Mouse (Mus musculus): Measurements from ENCODE around the gene Psmb2. TPM values are rescaled to one million over a fixed set of nuclear protein-coding genes. Genes with fewer than 3 reads are reported as not detected.
A peak's percentile ranks its signal among the peaks of the same experiment; 100 is the strongest.

Psmb2 gene
- total and polyA plus RNA-seq, 2 experiments from 2014 or later = 196 to 436 TPM

GRCm38 (mm10) chr4:126748381-126748780, 71.0 kb downstream of the Psmb2 start:
- WGBS = 93% methylated on average over 8 of the region's 8 CpGs
- Histone ChIP-seq H3K4me1 (ENCODE audit: insufficient read depth, low read length) (peaks cover 11% of the 10 kb centered on the region; the same call in 1 of the 2 replicates), H3K4me3 (ENCODE audit: low read depth, low read length) (no peak overlapping the region), H3K9me3 (ENCODE audit: low read length) (no peaks in the 10 kb centered on the region), H3K4me2 (ENCODE audit: low read depth, low read length, poor library complexity, severe bottlenecking) (peak overlapping the region; percentile 12; the same call in 1 of the 2 replicates), H3K27me3 (ENCODE audit: insufficient read depth, low read length) (no peaks in the 10 kb centered on the region), H3K36me3 (ENCODE audit: insufficient read depth, low read length) (peaks cover 59% of the 10 kb centered on the region), H3K27ac (ENCODE audit: low read depth, low read length) (no peak overlapping the region), H3K9ac (replicated peaks; ENCODE audit: low read length, poor library complexity, severe bottlenecking) (0 out of 2 replicates have a peak overlapping the region, but pooled peaks have one; percentile 13)
- DNase-seq (ENCODE audit: low spot score) = no peak
- no peak for ATAC-seq (ENCODE audit: low FRiP score)
- TF ChIP-seq CTCF (IDR thresholded peaks at IDR 0.05) = no peak

GRCm38 (mm10) chr4:126749553-126749952, 72.1 kb downstream of the Psmb2 start:
- Histone ChIP-seq H3K27me3 (ENCODE audit: insufficient read depth, low read length) (no peaks in the 10 kb centered on the region), H3K36me3 (ENCODE audit: insufficient read depth, low read length) (peaks cover 48% of the 10 kb centered on the region), H3K4me3 (ENCODE audit: low read depth, low read length) (no peak overlapping the region), H3K4me1 (ENCODE audit: insufficient read depth, low read length) (peaks cover 11% of the 10 kb centered on the region; the same call in 1 of the 2 replicates), H3K9ac (replicated peaks; ENCODE audit: low read length, poor library complexity, severe bottlenecking) (0 out of 2 replicates have a peak overlapping the region, but pooled peaks have one; percentile 9), H3K27ac (ENCODE audit: low read depth, low read length) (no peak overlapping the region), H3K4me2 (ENCODE audit: low read depth, low read length, poor library complexity, severe bottlenecking) (peak overlapping the region; percentile 94), H3K9me3 (ENCODE audit: low read length) (no peaks in the 10 kb centered on the region)
- ATAC-seq (ENCODE audit: low FRiP score) (no peak), DNase-seq (ENCODE audit: low spot score) (no peak)
- TF ChIP-seq CTCF (IDR thresholded peaks at IDR 0.05) = no peak
- 89% methylated on average over 11 of the region's 11 CpGs for WGBS

DNA sequence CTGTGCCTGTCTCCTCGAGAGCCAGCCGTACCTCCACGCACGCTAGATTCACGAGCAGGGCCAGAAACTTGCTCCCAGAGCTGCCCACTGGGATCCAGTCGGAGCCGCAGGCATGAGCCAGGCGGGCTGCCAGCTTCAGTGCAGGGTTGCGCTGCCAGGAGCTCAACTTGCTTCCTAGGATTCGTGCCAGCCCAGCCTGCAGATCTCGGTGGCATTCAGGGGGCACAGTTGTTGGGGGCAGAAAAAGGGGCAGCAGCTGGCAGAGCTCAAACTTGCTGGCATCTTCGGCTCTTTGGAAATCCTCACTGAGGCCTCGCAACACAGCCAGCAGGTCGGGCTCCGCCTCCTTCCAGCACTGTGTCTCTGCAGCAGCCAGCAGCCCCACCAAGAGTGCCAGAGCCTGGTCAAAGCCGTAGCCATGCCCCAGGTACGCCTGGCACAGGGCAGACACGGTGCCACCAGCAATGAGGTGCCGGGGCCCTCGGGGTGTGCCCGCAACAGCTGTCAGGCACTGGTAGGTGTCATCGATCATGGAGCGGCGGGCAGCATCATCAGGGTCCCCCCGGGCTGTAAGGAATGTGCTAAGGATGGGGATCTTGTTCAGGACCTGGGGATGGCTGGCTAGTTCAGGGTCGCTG, 72.7 kb downstream of the Psmb2 start:
- H3K36me3 ChIP-seq (ENCODE audit: insufficient read depth, low read length) = peaks cover 42% of the 10 kb centered on the region
- WGBS = 70% methylated on average over 26 of the region's 26 CpGs

DNA sequence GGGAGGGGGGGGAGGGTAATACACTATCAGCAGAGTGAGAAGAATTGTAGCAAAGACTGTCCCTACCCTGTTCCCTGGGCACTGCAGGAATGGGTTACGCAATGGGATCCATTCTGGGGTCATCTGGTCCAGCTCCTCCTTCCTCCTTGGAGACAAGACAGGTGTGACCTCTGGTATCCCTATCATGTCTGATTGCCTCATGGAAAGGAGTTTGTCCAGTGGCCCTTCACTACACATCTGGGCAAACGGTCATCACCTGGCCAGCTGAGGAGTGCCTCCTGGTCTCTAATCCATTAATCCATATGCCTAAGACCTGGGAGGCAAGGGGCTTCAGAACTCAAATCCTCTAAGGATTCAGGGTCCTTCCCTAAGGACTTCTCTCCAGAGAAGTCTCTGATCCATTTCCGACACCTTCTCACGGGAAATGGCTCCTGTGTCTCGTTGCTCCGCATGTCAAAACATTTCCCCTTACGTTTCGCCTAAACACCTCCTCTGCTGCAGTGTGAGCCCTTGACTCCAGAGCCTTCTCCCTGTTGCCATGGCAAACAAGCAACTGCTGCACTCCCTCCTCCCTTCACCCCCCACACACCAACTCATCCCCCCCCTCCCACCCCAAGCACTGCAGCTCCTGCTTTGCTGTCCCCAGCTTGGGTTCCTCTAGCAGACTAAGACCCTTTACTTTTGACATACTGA, 73.6 kb downstream of the Psmb2 start:
- H3K27me3 ChIP-seq (ENCODE audit: insufficient read depth, low read length) = no peaks in the 10 kb centered on the region
- H3K9ac ChIP-seq (replicated peaks; ENCODE audit: low read length, poor library complexity, severe bottlenecking) = 0 out of 2 replicates have a peak overlapping the region, but pooled peaks have one; percentile 13
- no peak overlapping the region for H3K27ac ChIP-seq (ENCODE audit: low read depth, low read length)
- ATAC-seq (ENCODE audit: low FRiP score) = no peak
- peak overlapping the region; percentile 94 for H3K4me3 ChIP-seq (ENCODE audit: low read depth, low read length)
- H3K4me1 ChIP-seq (ENCODE audit: insufficient read depth, low read length) = peaks cover 15% of the 10 kb centered on the region; the same call in 1 of the 2 replicates
- peaks cover 36% of the 10 kb centered on the region for H3K36me3 ChIP-seq (ENCODE audit: insufficient read depth, low read length)
- 55% methylated on average over 8 of the region's 8 CpGs for WGBS
- peak overlapping the region; percentile 94 for H3K4me2 ChIP-seq (ENCODE audit: low read depth, low read length, poor library complexity, severe bottlenecking)
- H3K9me3 ChIP-seq (ENCODE audit: low read length) = no peaks in the 10 kb centered on the region
- DNase-seq (ENCODE audit: low spot score) = no peak
- TF ChIP-seq CTCF (IDR thresholded peaks at IDR 0.05) = no peak

More for the DNA sequence above, 72.7 kb downstream of the Psmb2 start:
- H3K27ac ChIP-seq (ENCODE audit: low read depth, low read length) = no peak overlapping the region
- DNase-seq (ENCODE audit: low spot score) (peak; percentile 85), ATAC-seq (ENCODE audit: low FRiP score) (no peak)
- H3K4me1 ChIP-seq (ENCODE audit: insufficient read depth, low read length) = peaks cover 15% of the 10 kb centered on the region; the same call in 1 of the 2 replicates
- H3K9ac ChIP-seq (replicated peaks; ENCODE audit: low read length, poor library complexity, severe bottlenecking) = 0 out of 2 replicates have a peak overlapping the region, but pooled peaks have one; percentile 24
- TF ChIP-seq CTCF (IDR thresholded peaks at IDR 0.05) = no peak
- no peaks in the 10 kb centered on the region for H3K27me3 ChIP-seq (ENCODE audit: insufficient read depth, low read length)
- H3K9me3 ChIP-seq (ENCODE audit: low read length) = no peaks in the 10 kb centered on the region
- peak overlapping the region; percentile 94 for H3K4me2 ChIP-seq (ENCODE audit: low read depth, low read length, poor library complexity, severe bottlenecking)
- no peak overlapping the region for H3K4me3 ChIP-seq (ENCODE audit: low read depth, low read length)

DNA sequence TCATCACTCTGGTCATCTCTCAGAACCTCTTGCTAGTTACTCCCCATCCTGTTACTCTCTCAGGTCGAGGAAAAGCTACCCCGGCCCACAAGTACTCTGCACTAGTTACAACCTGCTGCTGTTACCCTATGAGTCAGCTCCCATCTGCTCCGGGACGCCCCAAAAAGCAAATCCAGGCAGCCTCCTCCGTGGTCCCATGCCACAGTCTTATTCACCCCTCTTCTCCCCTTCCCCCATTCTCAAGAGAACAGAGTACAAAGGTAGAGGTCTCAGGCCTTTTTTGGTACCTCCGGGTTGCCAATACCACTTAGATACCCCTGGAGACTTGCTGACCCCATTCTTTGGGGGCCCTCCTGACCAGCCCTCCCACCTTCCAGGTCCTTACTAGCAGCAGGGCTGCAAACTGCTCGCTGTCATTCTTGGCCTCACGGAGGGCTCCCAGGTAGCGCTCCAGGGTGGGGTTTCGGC, 74.2 kb downstream of the Psmb2 start:
- peak overlapping the region; percentile 94 for H3K4me2 ChIP-seq (ENCODE audit: low read depth, low read length, poor library complexity, severe bottlenecking)
- no peaks in the 10 kb centered on the region for H3K9me3 ChIP-seq (ENCODE audit: low read length)
- H3K4me3 ChIP-seq (ENCODE audit: low read depth, low read length) = peak overlapping the region; percentile 94
- ATAC-seq (ENCODE audit: low FRiP score) (no peak), DNase-seq (ENCODE audit: low spot score) (no peak)
- no peaks in the 10 kb centered on the region for H3K27me3 ChIP-seq (ENCODE audit: insufficient read depth, low read length)
- H3K9ac ChIP-seq (replicated peaks; ENCODE audit: low read length, poor library complexity, severe bottlenecking) = peak overlapping the region; percentile 95
- H3K36me3 ChIP-seq (ENCODE audit: insufficient read depth, low read length) = peaks cover 30% of the 10 kb centered on the region
- no peak overlapping the region for H3K27ac ChIP-seq (ENCODE audit: low read depth, low read length)
- WGBS = 42% methylated on average over 10 of the region's 10 CpGs
- peaks cover 15% of the 10 kb centered on the region; the same call in 1 of the 2 replicates for H3K4me1 ChIP-seq (ENCODE audit: insufficient read depth, low read length)
- no peak for TF ChIP-seq CTCF (IDR thresholded peaks at IDR 0.05)

Measured in midbrain, postnatal 0 days (tissue).